Mouse (Mus musculus) megakaryocyte progenitor cell, adult 5-6 weeks (primary cell): ENCODE results near the gene Pafah2. TPM values are rescaled to one million over a fixed set of nuclear protein-coding genes. Genes with fewer than 3 reads are reported as not detected.
"Not testable (repeated sequence)": the region's sequence is repeated elsewhere in the genome, so short reads cannot be mapped to it uniquely, and the experiment has no call there.

Experiments
- ATAC-seq: replicated peaks from 2 replicates; pipeline ENCODE4 v1.8.0; 2016; ENCODE audit warnings: mild to moderate bottlenecking, moderate TSS enrichment, inconsistent platforms; ENCODE audit not compliant: poor library complexity
- total RNA-seq, 2 experiments: library from RNA; stranded (forward) in 1 of 2; stranded (reverse) in 1 of 2; fragments of 157-497, 149-512 nt in 1 of 2; fragments of 200-1000 nt in 1 of 2; gene quantifications; 2 replicates each; pipeline versions ENCODE4 v1.2.3 to v1.2.4; 2015 to 2017

Gene Pafah2
- total RNA-seq, 2 experiments from 2014 or later = 14.5 to 21.2 TPM

DNA sequence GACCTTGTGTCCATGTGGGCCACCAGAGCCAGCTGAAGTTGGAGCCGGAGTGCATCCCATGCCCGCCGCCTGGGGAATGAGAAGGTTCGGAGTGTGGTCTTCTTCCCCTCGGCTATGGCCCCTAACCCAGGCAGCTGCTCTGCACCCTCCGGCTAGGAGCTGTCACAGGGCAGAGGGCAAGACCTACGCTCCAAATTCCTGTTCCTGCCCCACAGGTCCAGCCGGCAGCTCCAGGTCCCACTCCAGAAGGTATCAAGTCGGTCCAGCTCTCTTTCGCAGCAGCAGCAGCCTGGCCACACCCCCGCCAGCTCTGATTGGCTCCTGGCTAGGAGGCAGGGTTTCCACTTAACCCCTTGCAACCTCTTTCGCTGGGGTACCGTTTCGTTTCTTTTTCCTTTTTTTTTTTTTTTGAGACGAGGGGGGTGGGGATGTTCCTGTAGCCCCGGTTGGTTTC lies 23.8 kb upstream of the Pafah2 start:
- peak; percentile 94 for ATAC-seq

- ATAC-seq = no peak
Measured at GRCm38 (mm10) chr4:134373295-134373694, 22.8 kb upstream of the Pafah2 start.

DNA sequence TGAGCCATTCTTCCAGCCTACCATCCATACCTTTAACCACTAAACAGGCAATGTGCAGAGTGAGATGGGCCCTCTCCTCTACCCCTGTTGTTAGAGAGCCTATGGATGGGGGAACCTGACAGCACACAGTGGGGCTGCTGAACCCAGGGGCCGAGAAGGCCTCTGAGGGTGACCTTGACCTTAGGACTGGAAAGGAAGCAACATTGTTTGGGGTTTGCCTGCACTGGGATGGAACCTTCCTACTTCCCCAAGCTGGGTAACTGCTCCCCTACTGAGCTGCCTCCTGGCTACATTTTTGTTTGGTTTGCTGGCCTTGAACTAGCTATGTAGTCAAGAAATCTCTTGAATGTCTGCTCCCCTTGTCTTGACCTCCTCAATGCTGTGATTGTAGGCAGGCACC lies 21.8 kb upstream of the Pafah2 start:
- ATAC-seq = no peak

GRCm38 (mm10) chr4:134378089-134378615 lies 18.0 kb upstream of the Pafah2 start:
- no peak for ATAC-seq

- ATAC-seq = no peak
Measured at GRCm38 (mm10) chr4:134379510-134379909, 16.6 kb upstream of the Pafah2 start.

DNA sequence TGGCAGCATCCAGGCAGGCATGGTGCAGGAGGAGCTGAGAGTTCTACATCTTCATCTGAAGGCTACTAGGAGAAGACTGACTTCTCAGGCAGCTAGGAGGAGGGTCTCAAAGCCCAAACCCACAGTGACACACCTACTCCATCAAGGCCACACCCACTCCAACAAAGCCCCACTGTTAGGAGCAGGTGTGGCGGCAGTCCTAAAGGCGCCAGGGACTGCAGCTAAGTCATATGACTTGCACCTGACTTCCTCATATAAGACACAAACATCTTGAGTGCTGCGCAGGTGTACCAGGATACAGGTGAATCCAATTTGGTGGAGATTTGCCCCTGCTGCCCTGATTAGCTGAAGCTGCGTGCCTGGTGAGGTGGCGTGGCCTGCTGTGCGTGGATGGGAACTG lies 12.4 kb upstream of the Pafah2 start, which contains the start of gene Extl1:
Extl1 (minus strand) TSS at position 101 of the 400 bp plus-strand sequence.
- ATAC-seq = not testable (repeated sequence)

- ATAC-seq = peak; percentile 54; the same call in 1 of the 2 replicates
Measured at GRCm38 (mm10) chr4:134387268-134387667, 8.9 kb upstream of the Pafah2 start.

DNA sequence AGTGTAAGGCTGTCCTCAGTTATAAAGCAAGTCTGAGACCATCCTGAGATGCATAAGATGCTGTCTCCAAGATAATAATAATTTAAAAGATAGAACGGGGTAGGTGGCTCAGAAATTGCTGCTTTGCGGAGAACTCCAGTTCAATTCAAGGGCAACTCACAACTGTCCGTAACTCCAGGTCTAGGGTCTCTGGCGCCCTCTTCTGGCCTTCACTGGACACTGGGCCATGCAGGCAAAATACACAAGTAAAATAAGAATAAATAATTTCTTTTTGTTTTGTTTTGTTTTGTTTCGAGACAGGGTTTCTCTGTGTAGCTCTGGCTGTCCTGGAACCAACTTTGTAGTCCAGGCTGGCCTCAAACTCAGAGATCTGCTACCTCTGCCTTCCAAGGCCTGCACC lies 7.7 kb upstream of the Pafah2 start:
- ATAC-seq = peak; percentile 81

DNA sequence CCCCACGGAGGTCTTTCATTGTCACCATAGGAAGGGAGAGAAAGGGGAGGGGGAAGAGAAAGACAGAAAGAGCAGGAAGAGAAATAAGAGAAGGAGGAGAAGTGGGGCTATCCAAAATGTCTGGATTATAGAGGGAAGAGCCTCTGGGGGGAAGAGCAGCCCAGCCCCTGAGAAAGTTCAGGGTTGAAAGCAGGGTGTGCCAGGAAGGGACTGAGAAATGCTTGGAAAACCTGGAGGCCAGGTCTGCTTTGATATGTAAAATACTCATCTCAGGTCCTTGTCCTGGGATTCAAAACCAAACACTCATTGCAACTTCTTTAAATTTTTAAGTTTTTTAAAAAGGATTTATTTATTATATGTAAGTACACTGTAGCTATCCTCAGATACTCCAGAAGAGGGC lies 4.5 kb upstream of the Pafah2 start:
- ATAC-seq = no peak

DNA sequence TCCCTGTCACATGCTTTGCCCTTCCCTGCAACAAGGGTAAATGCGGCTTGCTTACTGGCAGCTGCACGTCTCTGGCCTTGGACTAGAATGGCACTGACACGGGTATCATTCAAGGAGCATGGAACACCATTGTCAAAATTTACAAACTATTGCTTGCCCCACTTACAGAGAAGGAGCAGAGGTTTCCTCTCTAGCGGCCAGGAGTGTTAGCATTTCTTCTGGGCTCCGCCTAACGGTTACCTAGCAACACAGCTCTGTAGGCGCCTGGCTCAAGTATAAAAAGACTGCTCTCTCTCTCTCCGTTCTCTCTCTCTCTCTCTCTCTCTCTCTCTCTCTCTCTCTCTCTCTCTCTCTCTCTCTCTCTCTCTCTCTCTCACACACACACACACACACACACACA lies 3.5 kb upstream of the Pafah2 start:
- no peak for ATAC-seq

- no peak for ATAC-seq
Measured at GRCm38 (mm10) chr4:134393026-134393425, 3.1 kb upstream of the Pafah2 start.

GRCm38 (mm10) chr4:134395142-134395541 lies 978 bp upstream of the Pafah2 start:
- ATAC-seq = no peak

GRCm38 (mm10) chr4:134397121-134397520 lies 1.0 kb downstream of the Pafah2 start:
- peak; percentile 10 for ATAC-seq

- ATAC-seq = no peak
Measured at GRCm38 (mm10) chr4:134397732-134398131, 1.6 kb downstream of the Pafah2 start.

DNA sequence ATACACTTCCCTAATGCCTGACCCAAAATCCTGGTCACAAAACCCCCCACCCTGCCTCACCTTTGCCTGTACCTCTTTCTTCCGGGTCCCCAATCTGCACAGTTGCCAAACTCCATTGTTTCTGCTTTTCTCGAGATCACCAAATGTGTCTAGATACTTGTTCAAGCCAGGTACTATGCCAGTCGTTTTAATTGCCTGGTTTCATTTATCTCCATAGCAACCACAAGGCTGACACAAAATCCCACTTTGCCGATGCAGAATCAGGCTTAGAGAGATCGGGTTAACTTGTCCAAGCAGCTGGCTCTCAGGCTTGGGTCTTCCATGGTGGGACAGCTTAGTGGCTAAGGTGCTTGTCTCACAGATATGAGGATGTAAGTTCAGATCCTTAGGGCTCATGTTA lies 4.1 kb downstream of the Pafah2 start:
- no peak for ATAC-seq

GRCm38 (mm10) chr4:134401181-134401661 lies 5.1 kb downstream of the Pafah2 start:
- ATAC-seq = peak; percentile 71

GRCm38 (mm10) chr4:134401856-134402570 lies 5.9 kb downstream of the Pafah2 start:
- ATAC-seq = 0 out of 2 replicates have a peak, but pooled peaks have one; percentile 9

GRCm38 (mm10) chr4:134402571-134403262 lies 6.6 kb downstream of the Pafah2 start:
- peak; percentile 42 for ATAC-seq

- peak; percentile 15; the same call in 1 of the 2 replicates for ATAC-seq
Measured at GRCm38 (mm10) chr4:134403721-134404120, 7.6 kb downstream of the Pafah2 start.

GRCm38 (mm10) chr4:134409286-134409685 lies 13.2 kb downstream of the Pafah2 start:
- peak; percentile 39; the same call in 1 of the 2 replicates for ATAC-seq

DNA sequence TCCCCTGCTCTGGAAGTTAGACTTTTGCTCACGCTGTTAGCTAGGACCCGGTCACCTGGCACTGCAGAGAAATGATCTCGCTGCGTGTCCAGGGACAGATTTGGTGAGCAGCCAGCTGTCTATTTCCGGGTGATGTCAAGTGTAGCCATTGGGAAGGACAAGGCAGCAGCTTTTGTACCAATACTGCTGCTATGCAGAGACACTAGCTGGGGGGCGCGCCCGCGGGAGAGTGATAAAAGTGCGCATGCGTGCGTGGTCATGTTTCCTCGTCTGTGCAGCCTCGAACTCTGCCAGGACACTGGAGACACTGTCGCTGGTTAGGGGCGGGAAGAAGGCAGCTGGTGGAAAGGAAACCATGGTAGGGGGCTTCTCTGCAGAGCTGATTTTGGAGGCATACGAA lies 20.1 kb downstream of the Pafah2 start:
- no peak for ATAC-seq

- no peak for ATAC-seq
Measured at GRCm38 (mm10) chr4:134416602-134417001, 20.5 kb downstream of the Pafah2 start.
